Mouse (Mus musculus) bone marrow macrophage, adult 2 months (primary cell): ENCODE data around the gene Muc13. TPM values are rescaled to one million over a fixed set of nuclear protein-coding genes. Genes with fewer than 3 reads are reported as not detected.

Experiments
- H3K27ac ChIP-seq: 2 replicates; pipeline ENCODE4 v1.5.1; 2012; ENCODE audit warnings: low read depth, low read length; ENCODE audit not compliant: insufficient read depth
- H3K4me1 ChIP-seq: 2 replicates; pipeline ENCODE4 v1.6.1; 2012; ENCODE audit warnings: low read length; ENCODE audit not compliant: control insufficient read depth, insufficient read depth
- H3K4me3 ChIP-seq: 2 replicates; pipeline ENCODE4 v1.5.1; 2012; ENCODE audit warnings: mild to moderate bottlenecking, low read length, moderate library complexity; ENCODE audit not compliant: insufficient read depth
- CTCF ChIP-seq: IDR thresholded peaks from 2 replicates; pipeline ENCODE4 v1.5.1; 2012; ENCODE audit warnings: low read depth, mild to moderate bottlenecking, low read length, moderate library complexity
- POLR2A ChIP-seq: IDR thresholded peaks from 2 replicates; pipeline ENCODE4 v1.6.1; 2012; ENCODE audit warnings: mild to moderate bottlenecking, low read depth, low read length, borderline replicate concordance
- polyA plus RNA-seq: library from polyadenylated mRNA; stranded (reverse); fragments of >200 nt; gene quantifications from 2 replicates; pipeline ENCODE4 v1.2.4, GENCODE M21; 2012; ENCODE audit not compliant: missing spikeins, insufficient read depth, insufficient read length

Muc13 gene
- polyA plus RNA-seq, 1 experiment = not detected

- no peak for TF ChIP-seq CTCF
- no peak for TF ChIP-seq POLR2A
- Histone ChIP-seq H3K4me1 (peaks cover 7% of the 10 kb centered on the region), H3K4me3 (no peak overlapping the region), H3K27ac (no peak overlapping the region)
These were observed 30.8 kb downstream of the Muc13 start for GRCm38 (mm10) chr16:33824603-33825002.

GRCm38 (mm10) chr16:33828496-33828895 lies 34.7 kb downstream of the Muc13 start:
- Histone ChIP-seq H3K27ac (no peak overlapping the region), H3K4me1 (peaks cover 15% of the 10 kb centered on the region), H3K4me3 (no peak overlapping the region)
- TF ChIP-seq CTCF = no peak
- no peak for TF ChIP-seq POLR2A

GRCm38 (mm10) chr16:33829301-33829831 lies 35.5 kb downstream of the Muc13 start, which contains the start of gene Itgb5:
Gene Itgb5 (plus strand): TSS chr16:33829665.
- Histone ChIP-seq H3K4me1 (peaks cover 21% of the 10 kb centered on the region), H3K27ac (peak within 1 kb of the TSS; percentile 49), H3K4me3 (peak within 1 kb of the TSS; percentile 91)
- TF ChIP-seq POLR2A (no peak), CTCF (no peak)

GRCm38 (mm10) chr16:33829842-33830511 lies 36.1 kb downstream of the Muc13 start:
- peak overlapping the region; percentile 91 for H3K4me3 ChIP-seq
- peaks cover 28% of the 10 kb centered on the region for H3K4me1 ChIP-seq
- TF ChIP-seq POLR2A (no peak), CTCF (no peak)
- peak overlapping the region; percentile 49 for H3K27ac ChIP-seq

GRCm38 (mm10) chr16:33830512-33831105 lies 36.8 kb downstream of the Muc13 start:
- Histone ChIP-seq H3K4me3 (peak overlapping the region; percentile 91), H3K4me1 (peaks cover 34% of the 10 kb centered on the region), H3K27ac (peak overlapping the region; percentile 49)
- TF ChIP-seq POLR2A = no peak
- no peak for TF ChIP-seq CTCF

GRCm38 (mm10) chr16:33832057-33832456 lies 38.2 kb downstream of the Muc13 start:
- H3K4me1 ChIP-seq = peaks cover 43% of the 10 kb centered on the region
- TF ChIP-seq POLR2A (no peak), CTCF (no peak)

GRCm38 (mm10) chr16:33832728-33833428 lies 39.0 kb downstream of the Muc13 start:
- Histone ChIP-seq H3K4me3 (peak overlapping the region; percentile 50), H3K4me1 (peaks cover 51% of the 10 kb centered on the region), H3K27ac (peak overlapping the region; percentile 63)
- TF ChIP-seq CTCF (no peak), POLR2A (no peak)

More at GRCm38 (mm10) chr16:33832057-33832456, 38.2 kb downstream of the Muc13 start:
- Histone ChIP-seq H3K4me3 (peak overlapping the region; percentile 50), H3K27ac (peak overlapping the region; percentile 63)

- Histone ChIP-seq H3K4me3 (peak overlapping the region; percentile 50), H3K4me1 (peaks cover 56% of the 10 kb centered on the region), H3K27ac (peak overlapping the region; percentile 63)
- no peak for TF ChIP-seq POLR2A
- TF ChIP-seq CTCF = no peak
These were observed 39.6 kb downstream of the Muc13 start for GRCm38 (mm10) chr16:33833429-33833753.

- Histone ChIP-seq H3K4me3 (peak overlapping the region; percentile 40), H3K4me1 (peaks cover 54% of the 10 kb centered on the region), H3K27ac (peak overlapping the region; percentile 63)
- no peak for TF ChIP-seq POLR2A
- no peak for TF ChIP-seq CTCF
These were observed 40.1 kb downstream of the Muc13 start for GRCm38 (mm10) chr16:33833781-33834482.

GRCm38 (mm10) chr16:33836676-33837075 lies 42.8 kb downstream of the Muc13 start:
- H3K4me1 ChIP-seq = peaks cover 50% of the 10 kb centered on the region
- peak overlapping the region; percentile 79 for H3K27ac ChIP-seq
- H3K4me3 ChIP-seq = no peak overlapping the region
- no peak for TF ChIP-seq CTCF
- no peak for TF ChIP-seq POLR2A
